Mouse (Mus musculus) liver, embryonic 15.5 days (tissue): ENCODE results near the gene Bmp3. TPM values are rescaled to one million over a fixed set of nuclear protein-coding genes. Genes with fewer than 3 reads are reported as not detected.

ENCODE experiments used
- ATAC-seq: fragments of 200-750 bp; cut with Nextera tagmentation; 2 replicates; pipeline ENCODE4 v1.8.0; 2017; ENCODE audit warnings: moderate number of reproducible peaks, mild to moderate bottlenecking, moderate library complexity; ENCODE audit not compliant: insufficient read depth
- H3K27ac ChIP-seq: fragments of 300-500 bp; sonication (generic); replicated peaks from 2 replicates; pipeline ENCODE4 v1.5.1; 2015; ENCODE audit warnings: mild to moderate bottlenecking, inconsistent platforms
- H3K27me3 ChIP-seq: fragments of 300-500 bp; sonication (generic); 2 replicates; pipeline ENCODE4 v1.6.1; 2015; ENCODE audit warnings: mild to moderate bottlenecking, inconsistent platforms
- H3K36me3 ChIP-seq: fragments of 300-500 bp; sonication (generic); replicated peaks from 2 replicates; pipeline ENCODE4 v1.6.1; 2015; ENCODE audit warnings: moderate library complexity, mild to moderate bottlenecking, inconsistent platforms
- H3K4me1 ChIP-seq: fragments of 300-500 bp; sonication (generic); replicated peaks from 2 replicates; pipeline ENCODE4 v1.6.1; 2015; ENCODE audit warnings: inconsistent platforms
- H3K4me2 ChIP-seq: fragments of 300-500 bp; sonication (generic); 2 replicates; pipeline ENCODE4 v1.6.1; 2015; ENCODE audit warnings: moderate library complexity, mild to moderate bottlenecking, inconsistent platforms
- H3K4me3 ChIP-seq: fragments of 300-500 bp; sonication (generic); replicated peaks from 2 replicates; pipeline ENCODE4 v1.5.1; 2015; ENCODE audit warnings: mild to moderate bottlenecking, inconsistent platforms
- H3K9ac ChIP-seq: fragments of 300-500 bp; sonication (generic); 2 replicates; pipeline ENCODE4 v1.6.1; 2015; ENCODE audit warnings: moderate library complexity, mild to moderate bottlenecking, inconsistent platforms
- H3K9me3 ChIP-seq: fragments of 300-500 bp; sonication (generic); replicated peaks from 2 replicates; pipeline ENCODE4 v1.6.1; 2016; ENCODE audit warnings: inconsistent platforms
- WGBS: fragments of 180-500 bp; shearing (Covaris S2); methylation state at CpG from one replicate; pipeline ENCODE4 v1.1.7; 2015; ENCODE audit warnings: mixed read lengths; ENCODE audit not compliant: insufficient replicate concordance; 5-methylcytosine and 5-hydroxymethylcytosine counted together
- polyA plus RNA-seq: library from polyadenylated mRNA; unstranded; fragments of >200 nt; fragmentation: Nextera tagmentation; extraction: Ambion mirVana; gene quantifications from 2 replicates; pipeline ENCODE4 v1.2.1, GENCODE M21; 2015

Gene Bmp3
- polyA plus RNA-seq, 1 experiment from 2014 or later = 0.05 TPM

DNA sequence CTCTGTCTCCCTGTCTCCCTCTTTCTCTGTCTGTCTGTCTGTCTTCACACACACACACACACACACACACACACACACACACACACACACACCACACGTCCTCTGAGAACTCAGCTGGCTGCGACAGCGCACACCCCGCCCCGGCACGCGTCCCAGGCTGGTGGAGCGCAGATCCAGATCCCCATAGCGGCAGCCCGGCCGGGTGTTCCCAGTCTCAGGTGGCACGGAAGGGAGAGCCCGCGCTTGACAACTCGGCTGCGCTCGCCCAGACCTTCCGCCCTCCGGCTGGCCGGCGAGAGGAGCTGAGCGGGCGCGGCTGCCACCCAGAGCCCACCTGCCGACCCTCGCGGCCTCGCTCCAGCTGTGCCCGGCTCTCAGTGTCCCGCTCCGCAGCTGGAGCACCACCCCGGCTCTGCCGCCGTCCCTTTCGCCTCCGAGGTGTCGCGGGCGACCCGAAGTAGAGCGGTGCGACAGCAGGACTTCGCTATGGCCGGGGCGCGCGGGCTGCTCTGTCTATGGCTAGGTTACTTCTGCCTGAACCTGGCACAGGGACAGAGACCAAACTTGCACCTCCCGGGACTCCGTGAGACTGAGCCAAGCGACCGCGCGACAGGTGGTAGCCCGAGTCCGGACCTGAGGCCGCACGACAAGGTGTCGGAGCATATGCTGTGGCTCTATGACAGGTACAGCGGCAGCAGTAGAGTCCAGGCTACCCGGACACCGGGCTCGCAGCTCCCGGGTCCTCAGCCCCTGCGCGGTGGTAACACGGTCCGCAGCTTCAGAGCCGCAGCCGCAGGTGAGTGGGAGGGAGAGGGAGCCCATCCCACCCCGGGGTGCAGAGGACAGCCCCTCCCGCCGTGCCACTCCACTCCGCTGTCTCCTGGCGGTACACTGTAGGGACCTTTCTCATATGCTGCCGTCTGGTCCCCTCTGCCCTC, 681 bp downstream of the Bmp3 start:
- H3K4me3 ChIP-seq = peak overlapping the region; percentile 31
- H3K4me1 ChIP-seq = no peaks in the 10 kb centered on the region
- no peaks in the 10 kb centered on the region for H3K9me3 ChIP-seq
- no peak overlapping the region for H3K27ac ChIP-seq
- 2% methylated on average over 75 of the region's 75 CpGs for WGBS
- no peak overlapping the region for H3K9ac ChIP-seq
- ATAC-seq = no peak
- H3K27me3 ChIP-seq = peaks cover 48% of the 10 kb centered on the region
- H3K4me2 ChIP-seq = peak overlapping the region; percentile 49
- no peaks in the 10 kb centered on the region for H3K36me3 ChIP-seq

DNA sequence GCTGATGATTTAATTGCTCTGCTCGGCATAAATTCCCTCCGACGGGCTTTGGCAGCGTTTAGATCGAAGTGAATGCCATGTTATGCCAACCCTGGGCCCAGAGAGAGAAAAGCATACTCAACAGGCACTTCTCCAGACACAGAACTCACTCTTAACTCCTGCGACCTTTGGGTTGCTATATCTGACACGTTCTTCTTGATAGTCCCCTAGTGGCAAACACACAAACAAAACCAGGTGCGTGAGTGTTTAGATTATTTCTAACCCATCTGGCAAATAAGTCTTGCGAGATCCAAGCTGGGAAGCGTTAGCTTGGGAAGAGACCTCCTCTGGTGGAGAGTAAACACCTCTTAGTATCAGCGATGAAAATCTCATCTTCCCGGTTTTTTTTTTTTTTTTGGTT, 1.5 kb downstream of the Bmp3 start:
- H3K4me1 ChIP-seq = no peaks in the 10 kb centered on the region
- no peak overlapping the region for H3K4me3 ChIP-seq
- ATAC-seq = no peak
- H3K27ac ChIP-seq = no peak overlapping the region
- H3K9ac ChIP-seq = no peak overlapping the region
- WGBS = 8% methylated on average over 12 of the region's 12 CpGs
- no peaks in the 10 kb centered on the region for H3K9me3 ChIP-seq
- H3K27me3 ChIP-seq = peaks cover 48% of the 10 kb centered on the region
- H3K4me2 ChIP-seq = no peak overlapping the region
- no peaks in the 10 kb centered on the region for H3K36me3 ChIP-seq

DNA sequence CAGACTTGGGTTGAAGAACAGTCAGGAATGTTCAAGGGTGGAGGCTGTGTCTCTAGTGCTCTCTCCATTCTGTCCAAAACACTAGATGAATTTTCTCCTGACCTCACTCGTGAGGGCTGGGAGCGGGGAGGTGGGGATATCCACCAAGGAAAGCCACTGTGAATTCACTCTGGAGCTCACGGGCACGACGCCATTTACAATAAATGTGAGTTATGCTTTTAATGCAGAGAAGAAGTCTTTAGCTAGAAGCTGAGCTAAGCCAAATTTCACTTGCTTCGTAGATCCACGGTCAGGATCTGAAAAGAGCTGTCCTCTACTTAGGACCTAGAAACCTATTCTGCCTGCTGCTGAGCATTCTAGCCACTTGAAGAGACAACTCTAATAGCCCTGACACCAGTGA, 2.1 kb downstream of the Bmp3 start:
- no peaks in the 10 kb centered on the region for H3K4me1 ChIP-seq
- H3K9ac ChIP-seq = no peak overlapping the region
- ATAC-seq = no peak
- no peaks in the 10 kb centered on the region for H3K36me3 ChIP-seq
- H3K4me3 ChIP-seq = no peak overlapping the region
- H3K4me2 ChIP-seq = no peak overlapping the region
- WGBS = 52% methylated on average over 7 of the region's 7 CpGs
- H3K9me3 ChIP-seq = no peaks in the 10 kb centered on the region
- no peak overlapping the region for H3K27ac ChIP-seq
- H3K27me3 ChIP-seq = peaks cover 48% of the 10 kb centered on the region

DNA sequence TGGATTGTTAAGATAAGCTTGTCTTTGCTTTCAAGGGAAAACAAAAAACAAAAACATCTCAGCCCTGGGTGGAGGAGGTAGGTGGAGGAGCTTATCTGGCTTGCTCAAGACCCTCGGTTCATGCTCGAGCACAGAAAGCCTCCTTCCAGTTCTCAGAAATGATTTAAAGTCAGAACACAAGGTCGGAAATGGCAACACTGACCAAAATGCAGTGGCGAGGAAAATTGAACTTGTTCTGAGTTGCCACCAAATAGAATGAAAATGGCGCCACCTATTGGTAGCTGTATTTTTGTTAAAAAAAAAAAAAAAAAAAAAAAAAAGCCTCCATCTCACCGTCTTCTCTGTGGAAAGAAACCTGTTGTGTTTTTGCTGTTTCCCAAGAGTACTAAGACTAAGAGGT, 9.7 kb downstream of the Bmp3 start:
- Histone ChIP-seq H3K9ac (no peak overlapping the region), H3K4me3 (no peak overlapping the region), H3K9me3 (no peaks in the 10 kb centered on the region), H3K27ac (no peak overlapping the region), H3K4me2 (no peak overlapping the region), H3K4me1 (no peaks in the 10 kb centered on the region), H3K27me3 (no peaks in the 10 kb centered on the region), H3K36me3 (no peaks in the 10 kb centered on the region)
- no peak for ATAC-seq
- under 1% methylated on average over 6 of the region's 6 CpGs for WGBS

DNA sequence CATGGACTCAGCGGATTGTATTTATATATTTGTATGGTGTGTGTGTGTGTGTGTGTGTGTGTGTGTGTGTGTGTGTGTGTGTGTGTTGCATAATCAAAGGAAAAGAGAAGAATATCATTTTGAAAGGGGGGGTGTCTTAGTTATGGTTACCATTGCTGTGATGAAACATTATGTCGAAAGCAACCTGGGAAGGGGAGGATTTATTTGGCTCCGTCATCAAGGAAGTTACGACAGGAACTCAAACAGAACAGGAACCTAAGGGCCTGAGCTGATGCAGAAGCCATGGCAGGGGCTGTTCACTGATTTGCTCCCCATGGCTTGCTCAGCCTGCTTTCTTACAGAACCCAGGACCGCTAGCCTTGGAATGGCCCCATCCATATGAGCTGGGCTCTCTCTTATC, 10.9 kb downstream of the Bmp3 start:
- Histone ChIP-seq H3K4me1 (no peaks in the 10 kb centered on the region), H3K9ac (no peak overlapping the region), H3K9me3 (no peaks in the 10 kb centered on the region), H3K27ac (no peak overlapping the region), H3K4me3 (no peak overlapping the region), H3K36me3 (no peaks in the 10 kb centered on the region), H3K27me3 (no peaks in the 10 kb centered on the region), H3K4me2 (no peak overlapping the region)
- 50% methylated on average over 5 of the region's 5 CpGs for WGBS
- no peak for ATAC-seq

DNA sequence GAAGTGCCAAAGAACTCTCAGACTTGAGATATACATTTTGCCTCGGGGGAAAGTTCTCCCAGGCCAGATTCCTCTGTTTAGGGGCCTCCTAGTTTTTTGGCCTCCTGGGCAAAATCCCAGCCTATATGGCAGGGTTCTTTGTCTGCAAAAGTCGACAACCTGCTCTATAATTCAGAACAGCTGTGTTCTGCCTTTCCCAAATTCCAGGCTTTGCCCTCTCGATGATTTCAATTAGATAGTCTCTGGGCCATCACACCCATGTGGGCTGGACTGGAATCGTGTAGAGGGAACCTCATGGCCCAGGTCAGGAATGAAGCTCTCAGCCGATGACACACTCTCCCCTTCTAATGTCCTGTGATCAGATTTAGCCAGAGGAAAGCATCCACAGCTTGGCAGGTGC, 21.8 kb downstream of the Bmp3 start:
- H3K27me3 ChIP-seq = no peaks in the 10 kb centered on the region
- H3K4me1 ChIP-seq = no peaks in the 10 kb centered on the region
- H3K9ac ChIP-seq = no peak overlapping the region
- H3K4me2 ChIP-seq = no peak overlapping the region
- no peak overlapping the region for H3K4me3 ChIP-seq
- H3K9me3 ChIP-seq = no peaks in the 10 kb centered on the region
- no peaks in the 10 kb centered on the region for H3K36me3 ChIP-seq
- ATAC-seq = no peak
- 50% methylated on average over 5 of the region's 5 CpGs for WGBS
- H3K27ac ChIP-seq = no peak overlapping the region

DNA sequence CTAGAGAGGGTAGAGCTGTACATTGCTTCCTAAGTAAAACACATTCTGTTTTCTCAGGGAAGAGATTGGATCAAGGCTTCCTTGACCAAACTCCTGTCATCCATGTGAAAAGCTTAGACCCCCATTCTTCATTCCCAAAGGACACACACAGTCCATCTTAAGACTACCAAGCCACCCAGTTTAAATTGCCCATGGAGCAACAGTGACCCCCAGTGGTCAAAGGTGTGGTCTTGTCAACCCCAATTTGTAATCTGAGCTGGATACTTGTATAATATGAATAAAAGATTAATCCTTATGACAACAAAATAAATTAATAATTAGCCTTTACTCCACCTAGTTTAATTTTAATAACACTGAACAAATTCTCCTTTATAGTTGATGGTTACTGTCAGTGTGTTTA, 24.7 kb downstream of the Bmp3 start:
- no peak for ATAC-seq
- Histone ChIP-seq H3K9ac (no peak overlapping the region), H3K4me1 (no peaks in the 10 kb centered on the region), H3K4me2 (no peak overlapping the region), H3K27me3 (no peaks in the 10 kb centered on the region), H3K36me3 (no peaks in the 10 kb centered on the region), H3K27ac (no peak overlapping the region), H3K4me3 (no peak overlapping the region), H3K9me3 (no peaks in the 10 kb centered on the region)

DNA sequence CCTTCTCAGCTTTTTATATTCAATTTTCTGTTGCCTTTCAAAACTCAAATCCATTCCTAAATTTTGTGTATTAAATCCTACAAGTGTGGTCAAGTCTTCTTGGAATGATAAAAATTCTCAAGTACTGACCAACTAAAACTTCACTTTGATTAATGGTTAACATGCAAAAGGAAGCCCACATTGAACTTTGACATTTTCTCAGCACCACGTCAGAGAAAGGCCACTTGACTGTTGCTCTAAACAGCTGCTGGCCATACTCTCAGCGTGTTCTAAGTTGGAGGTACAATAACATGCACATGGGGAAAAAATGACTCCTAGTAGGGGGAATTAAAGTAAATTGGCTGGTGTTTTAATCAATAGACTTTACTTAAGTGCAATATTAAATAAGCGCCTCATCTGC, 27.9 kb downstream of the Bmp3 start:
- H3K4me3 ChIP-seq = no peak overlapping the region
- no peaks in the 10 kb centered on the region for H3K27me3 ChIP-seq
- WGBS = 41% methylated on average over 3 of the region's 3 CpGs
- H3K9ac ChIP-seq = no peak overlapping the region
- no peak overlapping the region for H3K27ac ChIP-seq
- H3K4me1 ChIP-seq = no peaks in the 10 kb centered on the region
- no peak overlapping the region for H3K4me2 ChIP-seq
- no peaks in the 10 kb centered on the region for H3K9me3 ChIP-seq
- ATAC-seq = no peak
- H3K36me3 ChIP-seq = no peaks in the 10 kb centered on the region

DNA sequence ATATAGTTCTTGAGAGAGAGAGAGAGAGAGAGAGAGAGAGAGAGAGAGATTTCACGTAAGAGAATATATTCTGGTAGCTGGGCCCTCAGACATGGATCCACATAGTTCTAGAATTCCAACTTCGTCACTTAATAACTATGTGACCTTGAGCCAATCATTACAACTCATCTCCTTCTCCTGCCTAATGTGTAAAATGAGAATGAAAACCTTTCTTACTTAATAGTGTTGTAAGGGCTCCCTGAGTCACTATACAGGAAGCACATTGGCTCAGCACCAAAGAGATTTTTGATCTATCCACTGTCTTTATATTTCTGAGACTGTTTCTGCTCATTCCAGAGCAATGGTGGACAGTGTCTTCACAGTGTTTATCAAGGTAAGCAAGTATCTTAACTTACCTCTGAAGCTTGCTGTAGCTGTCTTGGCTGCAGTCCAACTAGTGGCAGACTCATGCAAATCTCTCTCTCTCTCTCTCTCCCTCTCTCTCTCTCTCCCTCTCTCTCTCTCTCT, 36.4 kb downstream of the Bmp3 start:
- no peak overlapping the region for H3K27ac ChIP-seq
- WGBS = 60% methylated on average over 2 of the region's 2 CpGs
- ATAC-seq = no peak

DNA sequence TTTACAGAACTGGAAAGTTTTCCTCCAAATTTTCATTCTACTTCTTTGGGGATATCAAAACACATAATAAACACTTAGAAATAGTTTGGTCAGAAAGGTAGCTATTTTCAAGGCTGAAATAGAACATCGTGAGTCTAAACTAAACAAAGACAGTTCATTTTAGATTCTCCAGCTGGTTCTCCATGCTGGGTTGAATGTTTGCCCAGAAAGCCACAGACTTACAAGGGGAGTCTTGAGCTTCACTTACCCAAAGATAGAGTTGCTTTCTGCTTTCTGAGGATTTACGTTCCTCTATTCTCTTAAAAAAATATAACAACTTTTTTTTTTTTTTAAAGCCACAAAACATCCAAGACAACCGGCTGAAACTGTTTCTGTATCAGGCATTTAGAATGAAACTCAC, 40.1 kb downstream of the Bmp3 start:
- ATAC-seq = no peak
- Histone ChIP-seq H3K4me2 (no peak overlapping the region), H3K4me1 (no peaks in the 10 kb centered on the region), H3K9ac (no peak overlapping the region), H3K27me3 (no peaks in the 10 kb centered on the region), H3K9me3 (0 out of 2 replicates have a peak, but pooled peaks cover 5% of the 10 kb centered on the region), H3K27ac (no peak overlapping the region), H3K36me3 (no peaks in the 10 kb centered on the region), H3K4me3 (no peak overlapping the region)
- WGBS = 64% methylated on average over 3 of the region's 3 CpGs

More for the DNA sequence above, 36.4 kb downstream of the Bmp3 start:
- H3K4me3 ChIP-seq = no peak overlapping the region
- H3K9ac ChIP-seq = no peak overlapping the region
- H3K27me3 ChIP-seq = no peaks in the 10 kb centered on the region
- no peaks in the 10 kb centered on the region for H3K9me3 ChIP-seq
- no peaks in the 10 kb centered on the region for H3K36me3 ChIP-seq
- no peak overlapping the region for H3K4me2 ChIP-seq
- no peaks in the 10 kb centered on the region for H3K4me1 ChIP-seq

DNA sequence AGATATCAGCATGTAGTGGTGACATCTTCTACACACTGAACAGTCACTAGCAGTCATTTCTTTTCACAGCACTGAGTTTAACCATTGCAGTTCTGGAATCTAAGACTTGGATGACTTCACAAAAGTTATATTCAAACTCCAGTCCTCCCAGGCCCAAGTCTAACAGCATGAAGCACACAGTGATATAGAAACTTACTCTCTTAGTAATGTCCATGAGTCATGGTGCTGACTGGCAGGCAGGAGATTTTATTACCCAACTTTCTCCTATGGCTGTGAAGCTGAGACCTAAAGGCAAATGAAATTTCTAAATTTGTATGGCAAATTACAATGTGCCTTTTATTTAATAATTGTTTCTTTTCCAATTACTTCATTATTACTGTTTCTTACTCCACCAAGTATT, 43.7 kb downstream of the Bmp3 start:
- no peak for ATAC-seq
- H3K9me3 ChIP-seq = 0 out of 2 replicates have a peak, but pooled peaks cover 5% of the 10 kb centered on the region
- H3K4me1 ChIP-seq = no peaks in the 10 kb centered on the region
- no peak overlapping the region for H3K27ac ChIP-seq
- H3K4me2 ChIP-seq = no peak overlapping the region
- no peaks in the 10 kb centered on the region for H3K27me3 ChIP-seq
- no peaks in the 10 kb centered on the region for H3K36me3 ChIP-seq
- H3K4me3 ChIP-seq = no peak overlapping the region
- no peak overlapping the region for H3K9ac ChIP-seq

DNA sequence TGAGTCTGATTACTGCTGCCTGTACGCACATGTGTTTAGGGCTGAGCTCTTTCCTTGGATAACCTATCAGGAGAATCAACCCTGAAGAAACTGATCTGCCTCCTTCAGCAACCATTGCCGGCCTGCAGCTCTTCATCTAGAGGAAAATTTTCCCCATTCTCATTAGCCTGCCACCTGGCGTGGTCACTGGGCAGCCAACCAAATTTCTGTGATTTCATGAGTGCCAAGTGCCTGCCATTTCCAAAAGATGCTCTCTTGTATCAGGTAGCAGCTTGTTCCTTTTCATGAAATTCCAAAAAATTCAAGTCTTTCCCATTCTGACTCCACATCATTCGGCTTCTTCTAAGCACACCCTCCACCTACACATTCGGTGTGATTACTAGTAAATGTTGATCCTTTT, 46.7 kb downstream of the Bmp3 start:
- no peaks in the 10 kb centered on the region for H3K36me3 ChIP-seq
- no peaks in the 10 kb centered on the region for H3K27me3 ChIP-seq
- no peak overlapping the region for H3K4me3 ChIP-seq
- H3K27ac ChIP-seq = no peak overlapping the region
- H3K9ac ChIP-seq = no peak overlapping the region
- H3K4me1 ChIP-seq = no peaks in the 10 kb centered on the region
- H3K9me3 ChIP-seq = 0 out of 2 replicates have a peak, but pooled peaks cover 3% of the 10 kb centered on the region
- H3K4me2 ChIP-seq = no peak overlapping the region
- no peak for ATAC-seq
- WGBS = 58% methylated on average over 5 of the region's 5 CpGs
